Mouse (Mus musculus): ENCODE data around the gene Xrra1.

- TF ChIP-seq CTCF (IDR thresholded peaks at IDR 0.05) (no peak), EP300 (IDR thresholded peaks at IDR 0.05) (no peak)
Measured at GRCm38 (mm10) chr7:99954212-99954611, 95.3 kb downstream of the Xrra1 start.
